Mouse (Mus musculus): ENCODE results near the gene Krtap1-5.

Krtap1-5 gene

GRCm38 (mm10) chr11:99547892-99548291, 32.9 kb downstream of the Krtap1-5 start:
- no peak for DNase-seq (ENCODE audit: low spot score in 2 of 2)

GRCm38 (mm10) chr11:99539721-99540120, 41.1 kb downstream of the Krtap1-5 start:
- DNase-seq (ENCODE audit: low spot score in 2 of 2): no peak

All from natural killer cell, adult 2 months (primary cell).